Mouse (Mus musculus) hindlimb bud, embryonic 11.5 days (tissue): Measurements from ENCODE around the gene Krt80.

Source experiments
- DNase-seq: peaks from one replicate; pipeline ENCODE4 v3.0.0-alpha.2; 2012; ENCODE audit warnings: low read depth, low spot score; ENCODE audit errors: extremely low spot score

Krt80 gene

DNA sequence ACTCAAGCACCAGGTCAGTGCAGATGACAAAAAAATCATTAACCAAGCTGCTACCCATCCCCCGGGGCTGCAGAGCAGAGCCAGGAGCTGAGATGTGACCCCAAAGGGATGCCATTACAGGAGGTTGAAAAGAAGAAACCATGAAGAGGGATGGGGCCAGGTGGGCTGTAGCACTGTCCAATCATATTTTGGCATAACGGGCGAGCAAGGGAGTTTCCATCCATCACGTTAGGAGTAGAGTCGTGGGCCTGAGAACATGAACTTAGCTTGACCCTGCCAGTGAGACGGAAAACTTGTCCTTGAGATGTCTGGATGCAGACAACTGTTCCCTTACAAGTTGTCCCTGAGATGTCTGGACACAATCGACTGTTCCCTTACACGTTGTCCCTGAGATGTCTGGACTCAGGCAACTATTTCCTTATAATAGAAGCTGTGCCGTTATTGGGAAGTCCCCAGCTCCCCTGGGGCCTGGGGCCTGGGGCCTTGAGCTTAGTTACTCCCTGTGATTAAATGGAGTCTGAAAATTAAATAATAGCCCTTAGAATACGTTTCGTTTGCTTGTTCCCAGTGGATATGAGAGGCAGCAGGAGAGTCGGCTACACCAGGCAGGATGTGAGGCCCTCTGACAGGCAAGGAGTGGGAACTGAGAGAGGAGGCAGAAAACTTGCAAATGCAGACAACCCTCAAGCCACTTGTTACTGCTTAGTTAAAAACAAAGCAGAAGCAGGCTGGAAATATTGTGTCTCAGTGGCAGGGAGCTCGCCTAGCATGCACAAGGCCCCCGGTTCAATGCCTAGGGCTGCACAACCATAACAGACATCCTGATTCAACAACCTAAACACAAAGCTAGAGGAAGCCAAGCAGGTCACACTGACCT, 50.8 kb downstream of the Krt80 start:
- DNase-seq = no peak

DNA sequence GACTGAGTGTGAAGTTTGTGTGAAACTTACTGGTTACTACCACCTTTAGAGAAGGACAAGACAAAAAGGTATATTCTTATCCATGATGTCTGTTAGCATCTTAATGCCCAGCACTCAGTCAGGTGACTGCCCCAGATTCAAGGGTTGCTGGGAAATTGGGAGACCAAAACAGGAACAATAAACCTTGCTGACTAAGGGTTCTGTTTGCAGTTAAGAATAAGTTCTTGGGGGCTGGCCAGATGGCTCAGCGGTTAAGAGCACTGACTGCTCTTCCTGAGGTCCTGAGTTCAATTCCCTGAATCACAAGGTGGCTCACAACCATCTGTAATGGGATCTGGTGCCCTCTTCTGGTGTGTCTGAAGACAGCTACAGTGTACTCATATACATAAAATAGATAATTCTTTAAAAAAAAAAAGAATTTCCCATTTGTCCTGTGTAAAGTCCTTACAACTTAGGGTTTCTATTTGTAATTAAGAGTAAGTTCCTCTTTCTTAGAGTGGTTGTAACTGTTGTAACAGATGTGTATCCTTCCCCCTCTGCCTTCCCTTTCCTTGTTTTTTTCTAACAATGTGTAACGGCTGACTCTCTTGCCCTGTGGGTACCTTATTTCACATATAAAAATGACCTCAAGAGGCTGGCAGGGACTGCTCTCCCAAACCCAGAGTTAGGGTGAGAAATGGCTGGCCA, 52.0 kb downstream of the Krt80 start:
- DNase-seq = no peak

DNA sequence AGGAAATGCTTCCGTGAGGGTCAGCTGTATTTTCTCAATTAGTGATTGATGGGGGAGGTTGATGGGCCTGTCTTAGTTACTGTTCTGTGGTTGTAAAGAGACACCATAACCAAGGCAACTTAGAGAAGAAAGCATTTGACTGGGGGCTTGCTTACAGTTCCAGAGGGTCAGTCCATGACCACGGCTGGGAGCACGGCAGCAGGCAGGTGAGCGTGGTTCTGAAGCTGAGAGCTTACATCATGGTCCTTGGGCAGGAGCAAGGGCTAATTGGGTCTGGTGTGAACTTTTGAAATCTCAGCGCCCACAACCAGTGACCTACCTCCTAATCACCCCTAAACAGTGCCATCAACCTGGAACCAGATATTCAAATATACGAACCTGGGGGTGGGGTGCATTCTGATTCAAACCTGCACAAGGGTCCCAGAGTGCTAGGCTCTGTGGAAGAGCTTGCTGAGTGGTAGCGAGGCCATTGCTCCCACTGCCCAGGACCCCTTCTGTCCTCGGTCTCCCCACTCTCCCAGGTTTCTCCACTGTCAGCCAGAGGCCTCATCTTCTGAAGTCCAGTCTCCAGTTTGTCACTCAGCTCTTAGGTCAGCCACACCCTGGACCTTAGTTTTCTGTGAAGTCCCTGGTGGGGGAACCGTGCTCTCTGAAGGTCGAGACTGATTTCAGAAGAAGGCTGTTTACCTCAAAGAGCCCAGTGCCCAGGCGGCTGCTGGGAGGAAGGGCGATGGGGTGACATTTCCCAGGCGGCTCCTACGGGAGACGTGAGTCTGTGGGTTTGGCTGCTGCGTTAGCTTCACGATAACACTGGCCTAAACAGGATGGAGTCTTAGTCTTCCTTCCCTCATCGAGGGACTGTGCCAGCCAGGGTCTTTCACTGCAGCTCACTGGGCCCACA, 52.8 kb downstream of the Krt80 start:
- DNase-seq = no peak

DNA sequence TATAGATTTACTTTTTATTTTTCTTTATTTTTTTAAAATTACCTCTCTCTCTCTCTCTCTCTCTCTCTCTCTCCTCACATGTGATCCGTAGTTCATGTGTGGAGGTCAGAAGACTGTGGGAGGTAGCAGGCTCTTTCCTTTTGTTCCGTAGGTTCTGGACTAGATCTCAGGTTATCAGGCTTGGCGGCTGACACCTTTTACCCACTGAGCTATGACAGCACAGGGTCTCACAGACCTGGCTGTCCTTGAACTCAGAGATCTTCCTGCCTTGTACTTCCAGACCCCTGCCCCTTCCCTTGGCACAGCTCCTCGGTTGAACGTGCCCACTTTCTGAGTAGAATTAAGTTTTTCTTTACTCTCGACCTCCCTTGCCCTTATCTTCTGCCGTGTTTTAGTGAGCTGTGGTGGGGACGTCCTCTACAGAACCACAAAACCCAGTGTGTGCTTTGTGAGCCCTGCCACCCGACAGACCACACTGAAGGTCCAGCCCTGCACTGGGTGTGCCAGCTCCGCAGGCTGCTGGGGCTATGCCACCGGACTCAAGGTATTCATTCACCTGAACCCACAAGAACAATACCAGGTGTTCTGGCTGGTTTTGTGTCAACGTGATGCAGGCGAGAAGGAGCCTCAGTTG, 53.6 kb downstream of the Krt80 start:
- DNase-seq = no peak

DNA sequence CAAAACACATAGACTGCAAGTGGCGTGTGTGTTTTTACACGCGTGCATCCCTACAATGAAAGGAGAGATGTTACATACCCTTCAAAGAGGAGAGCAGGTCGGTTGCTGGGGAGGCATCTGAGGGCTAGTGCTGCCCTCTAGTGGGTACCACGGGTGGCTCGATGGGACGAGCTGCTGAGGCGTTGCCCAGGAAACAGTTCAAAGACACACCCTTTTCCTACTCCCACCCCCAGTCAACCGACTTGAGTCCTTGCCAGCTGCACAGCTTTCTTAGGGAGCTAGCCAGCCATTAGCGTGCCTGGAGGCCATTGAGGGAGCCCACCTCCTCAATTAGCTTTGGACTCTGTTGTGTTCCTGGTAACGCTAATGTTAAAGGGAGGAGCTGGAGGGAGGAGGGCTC, 54.1 kb downstream of the Krt80 start:
- peak; percentile 85 for DNase-seq

- DNase-seq = no peak
Observed at GRCm38 (mm10) chr15:101315378-101315777, 54.6 kb downstream of the Krt80 start.

GRCm38 (mm10) chr15:101312006-101312405, 58.0 kb downstream of the Krt80 start:
- DNase-seq = no peak

- DNase-seq = no peak
Observed at GRCm38 (mm10) chr15:101311087-101311770, 58.7 kb downstream of the Krt80 start.

GRCm38 (mm10) chr15:101309493-101309892, 60.5 kb downstream of the Krt80 start:
- no peak for DNase-seq

DNA sequence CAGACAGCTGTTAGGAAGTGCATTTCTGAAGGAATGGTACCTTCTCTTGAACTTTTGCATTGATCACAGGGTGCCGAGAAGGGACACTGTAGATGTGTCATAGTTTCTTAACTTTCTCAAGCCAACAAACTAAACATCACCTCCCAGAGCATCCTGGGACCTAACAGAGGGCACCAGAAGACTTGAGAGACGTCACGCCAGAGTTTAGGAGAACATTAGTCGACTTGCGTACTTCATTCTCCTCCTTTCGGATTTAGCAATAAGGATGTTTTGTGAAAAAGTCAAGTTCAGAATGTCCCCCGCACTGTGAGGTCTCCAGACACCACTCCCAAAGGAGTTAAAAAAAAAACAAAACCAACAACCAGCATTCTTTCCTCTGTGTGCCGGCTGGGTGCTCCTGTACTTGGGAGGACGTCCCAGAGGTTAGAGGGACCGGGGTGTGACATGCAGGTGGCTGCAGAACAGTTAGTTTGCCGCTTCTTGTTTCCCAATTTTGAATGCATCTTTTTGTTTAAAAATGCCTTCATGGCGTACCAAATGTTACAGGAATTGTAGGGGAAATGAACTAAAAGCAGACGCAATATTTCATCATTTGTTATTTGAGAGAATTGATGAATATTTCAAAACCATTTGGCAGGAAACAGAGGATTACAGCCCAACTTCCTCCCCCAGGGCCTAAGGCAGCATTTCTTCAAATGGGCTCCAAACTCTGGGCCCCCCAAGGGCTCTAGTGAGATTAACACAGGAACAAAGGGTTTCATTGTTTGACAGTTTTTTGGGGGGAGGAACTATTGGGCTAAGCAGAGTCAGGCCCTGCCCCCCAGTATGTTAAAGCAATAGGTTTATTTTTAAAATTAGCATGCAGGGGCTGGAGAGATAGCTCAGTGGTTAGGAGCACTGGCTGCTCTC, 61.3 kb downstream of the Krt80 start:
- DNase-seq = no peak

DNA sequence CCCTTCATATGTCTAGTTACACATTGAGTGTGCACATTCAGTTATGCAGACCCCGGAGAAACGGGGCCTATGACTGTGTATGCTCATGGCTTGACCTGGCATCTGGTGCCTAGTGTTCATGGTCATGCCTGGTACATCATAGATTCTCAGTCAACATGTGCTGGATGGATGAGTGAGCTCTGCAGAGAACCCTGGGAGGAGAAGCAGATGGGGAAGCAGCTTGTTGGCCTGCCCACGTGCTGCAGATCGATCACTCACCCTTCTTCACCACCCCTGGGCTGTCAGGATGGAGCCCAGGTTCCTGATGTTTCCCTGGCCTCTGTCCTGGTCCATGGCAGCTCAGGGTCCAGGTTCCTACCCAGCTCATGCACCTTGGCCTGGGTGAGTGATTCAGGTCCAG, 63.5 kb downstream of the Krt80 start:
- no peak for DNase-seq

GRCm38 (mm10) chr15:101303830-101304229, 66.1 kb downstream of the Krt80 start:
- no peak for DNase-seq

- no peak for DNase-seq
Observed at GRCm38 (mm10) chr15:101302201-101302600, 67.8 kb downstream of the Krt80 start.

DNA sequence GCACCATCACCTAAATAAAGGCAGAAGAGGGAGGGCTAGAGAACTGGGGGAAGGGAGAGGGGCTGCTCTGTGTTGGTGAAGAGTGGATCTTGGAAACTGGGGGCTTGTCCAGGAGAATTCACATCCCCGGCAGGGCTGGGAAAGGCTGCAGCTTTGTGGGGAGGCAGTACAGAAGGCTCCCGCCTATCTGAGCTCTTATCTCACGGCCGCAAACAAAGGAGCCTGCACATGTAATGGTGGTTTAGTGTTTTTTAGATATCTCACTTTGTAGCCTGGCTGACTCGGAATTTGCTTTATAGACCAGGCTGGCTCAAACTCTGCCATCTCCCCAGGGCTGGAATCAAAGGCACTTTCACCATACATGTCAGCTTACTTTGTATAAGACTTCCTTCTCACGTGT, 69.8 kb downstream of the Krt80 start:
- DNase-seq = no peak

DNA sequence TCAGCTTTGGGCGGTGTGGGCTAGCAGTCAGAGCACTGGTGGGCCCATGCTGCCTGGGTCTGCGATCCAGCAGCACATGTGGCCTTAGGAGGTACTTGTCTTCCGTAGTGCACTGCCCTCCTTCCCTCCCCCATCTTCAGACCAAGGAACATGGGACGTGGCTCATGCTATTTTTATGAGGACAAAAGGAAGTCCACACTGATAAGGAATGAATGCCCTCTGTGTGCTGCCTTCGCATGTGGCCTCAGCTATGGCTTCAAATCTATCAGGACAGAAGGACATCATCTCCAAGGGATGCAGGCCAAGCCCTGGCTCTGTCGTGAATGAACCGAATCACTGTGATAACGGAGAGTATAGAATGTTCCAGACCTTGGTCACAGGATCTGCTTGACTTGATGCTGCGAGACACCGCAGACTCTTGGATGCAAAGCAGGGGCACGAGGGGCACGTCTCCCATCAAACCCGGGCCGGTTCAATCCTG, 70.4 kb downstream of the Krt80 start:
- no peak for DNase-seq

DNA sequence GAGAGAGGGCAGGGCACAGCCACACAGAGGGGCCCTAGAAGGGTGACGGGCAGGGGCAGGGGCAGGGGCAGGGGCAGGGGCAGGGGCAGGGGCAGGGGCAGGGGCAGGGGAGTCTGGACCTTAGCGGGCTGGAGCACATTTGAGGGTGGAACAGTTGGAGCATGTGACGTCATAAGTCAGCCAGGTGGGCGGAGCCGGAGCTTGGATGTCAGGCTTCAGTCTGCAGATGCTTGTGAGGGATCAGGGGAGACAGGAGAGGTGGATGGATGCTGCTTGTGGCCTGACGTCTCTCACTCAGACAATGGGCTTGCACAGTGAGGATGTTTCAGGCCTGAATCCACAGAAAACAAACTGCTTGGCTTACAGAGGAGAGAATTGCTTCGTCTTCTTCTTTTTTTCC, 71.4 kb downstream of the Krt80 start:
- DNase-seq = no peak

DNA sequence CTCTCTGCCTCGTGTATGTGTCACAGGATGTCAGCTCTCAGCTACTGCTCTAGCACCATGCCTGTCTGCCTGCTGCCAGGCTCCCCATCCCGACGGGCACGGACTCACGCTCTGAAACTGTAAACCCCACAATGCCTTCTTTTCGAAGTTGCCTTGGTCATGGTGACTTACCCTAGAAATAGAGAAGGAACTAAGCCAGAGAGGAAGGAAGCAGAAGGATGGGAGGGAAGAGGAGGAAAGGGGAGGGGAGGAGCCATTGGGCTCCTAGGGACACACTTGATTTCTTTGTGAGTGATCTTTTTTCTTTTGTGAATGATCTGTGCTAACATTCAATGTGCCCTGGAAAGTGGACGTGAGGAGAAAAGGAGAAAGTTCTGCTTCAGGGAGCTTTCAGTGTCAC, 72.0 kb downstream of the Krt80 start:
- no peak for DNase-seq
